Mouse (Mus musculus) G1E-ER4 (cell line): ENCODE results near the gene Hs1bp3. TPM values are rescaled to one million over a fixed set of nuclear protein-coding genes. Genes with fewer than 3 reads are reported as not detected.

Experiments
- GATA1 ChIP-seq: IDR thresholded peaks from one replicate; pipeline ENCODE4 v1.8.0; 2012; ENCODE audit warnings: low read length, inconsistent platforms
- polyA plus RNA-seq: library from polyadenylated mRNA; stranded (reverse); fragments of >175 nt; gene quantifications from 2 replicates; pipeline ENCODE4 v1.2.3, GENCODE M21; 2012

Gene Hs1bp3
- polyA plus RNA-seq, 1 experiment: 12.1 TPM

DNA sequence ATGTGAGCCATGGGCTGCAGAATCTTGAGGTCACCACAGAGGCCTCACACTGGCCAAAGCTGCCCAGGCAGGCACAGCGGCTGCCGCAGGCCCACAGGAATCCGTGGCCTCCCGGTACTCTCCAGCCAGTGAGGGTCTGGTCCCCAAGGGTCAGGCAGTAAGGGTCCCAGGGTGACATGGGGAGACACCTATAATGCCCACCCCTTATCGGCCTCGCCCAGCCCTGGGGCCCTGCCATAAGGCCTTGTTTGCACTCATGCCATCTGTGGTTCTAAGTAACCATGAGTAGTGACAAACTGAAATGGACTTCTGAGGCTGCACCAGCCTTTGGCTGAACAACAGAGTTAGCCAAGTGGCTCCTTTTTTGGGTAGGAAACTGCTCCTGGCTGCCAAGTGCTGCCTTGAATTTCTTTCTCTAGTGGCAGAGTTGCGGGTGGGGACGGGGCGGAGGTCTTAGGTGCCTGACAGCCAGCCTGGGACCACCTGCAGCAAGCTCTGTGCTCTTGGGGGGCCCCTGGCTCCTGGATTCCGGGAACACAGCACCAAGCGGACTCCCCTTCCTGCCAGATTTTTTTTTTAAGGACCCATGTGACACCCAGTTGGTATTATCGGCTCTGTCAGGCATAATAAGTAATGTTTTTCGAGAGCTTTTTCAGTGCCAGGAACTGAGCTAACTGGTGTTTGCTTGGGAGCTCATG, 12.2 kb downstream of the Hs1bp3 start:
- TF ChIP-seq GATA1: no peak

DNA sequence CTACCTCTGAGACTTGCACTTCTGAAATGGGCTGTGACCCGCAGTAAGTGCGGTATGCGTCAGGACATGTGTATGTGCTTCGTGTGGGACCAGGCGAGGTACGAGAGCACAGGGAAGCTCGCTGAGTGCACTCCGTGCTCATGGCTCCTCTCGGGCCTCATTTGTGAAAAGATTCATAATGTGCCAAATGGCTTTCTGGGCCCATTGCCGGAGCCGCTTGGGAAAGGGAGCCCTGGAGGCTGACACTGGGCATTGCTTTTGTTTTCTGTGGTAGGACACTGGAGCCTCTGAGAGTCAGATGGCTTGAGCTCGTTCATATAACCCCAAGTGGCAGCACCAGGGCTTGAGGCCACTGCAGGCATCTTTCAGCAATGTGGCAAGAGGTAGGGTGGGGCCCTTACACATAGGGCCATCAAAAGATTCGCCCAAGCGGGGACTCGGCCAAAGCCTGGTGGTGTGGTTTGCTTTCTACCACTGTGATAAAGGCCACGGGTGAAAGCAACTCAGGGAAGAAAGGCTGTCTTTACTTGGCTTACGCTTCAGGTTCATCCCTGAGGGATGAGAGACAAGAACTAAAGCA, 12.8 kb downstream of the Hs1bp3 start:
- TF ChIP-seq GATA1: no peak

DNA sequence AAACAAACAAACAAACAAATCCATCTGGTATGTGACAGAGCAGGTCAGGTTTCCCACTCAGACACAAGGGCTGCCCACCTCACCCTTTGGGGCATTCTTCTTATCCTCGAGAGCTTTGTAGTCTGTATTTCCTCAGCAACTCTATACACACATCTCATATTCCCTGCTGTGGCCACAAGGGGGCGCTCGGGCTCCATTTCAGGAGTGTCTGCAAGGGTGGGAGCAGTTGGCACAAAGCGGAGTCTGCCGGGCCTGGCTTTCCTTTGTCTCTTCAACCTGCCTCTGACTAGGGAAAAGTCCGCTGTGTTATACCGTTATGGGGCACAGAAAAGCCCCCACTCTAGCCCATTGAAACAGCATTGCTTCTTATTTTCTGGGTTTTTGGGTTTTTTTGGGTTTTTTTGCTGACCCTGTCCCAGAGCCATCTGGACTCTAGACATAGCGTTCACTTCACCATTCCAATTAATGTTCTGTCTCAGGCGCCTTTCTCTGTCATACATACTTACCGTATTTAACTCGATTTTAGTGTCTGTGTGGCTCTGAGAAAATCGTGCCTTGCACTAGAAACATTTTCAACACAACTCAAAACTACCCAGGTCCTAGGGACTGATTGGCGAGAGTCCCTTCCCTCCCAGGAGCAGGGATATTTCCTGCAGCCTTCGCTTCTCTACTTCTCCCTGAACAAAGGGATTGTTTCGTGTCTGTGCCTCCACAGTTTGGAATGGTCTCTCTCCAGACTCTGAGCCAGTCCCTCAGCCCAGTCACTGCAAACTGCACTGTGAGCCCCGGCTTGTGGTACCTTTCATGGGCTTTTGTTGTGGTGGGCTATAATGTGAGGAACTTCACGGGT, 13.8 kb downstream of the Hs1bp3 start:
- TF ChIP-seq GATA1: no peak

DNA sequence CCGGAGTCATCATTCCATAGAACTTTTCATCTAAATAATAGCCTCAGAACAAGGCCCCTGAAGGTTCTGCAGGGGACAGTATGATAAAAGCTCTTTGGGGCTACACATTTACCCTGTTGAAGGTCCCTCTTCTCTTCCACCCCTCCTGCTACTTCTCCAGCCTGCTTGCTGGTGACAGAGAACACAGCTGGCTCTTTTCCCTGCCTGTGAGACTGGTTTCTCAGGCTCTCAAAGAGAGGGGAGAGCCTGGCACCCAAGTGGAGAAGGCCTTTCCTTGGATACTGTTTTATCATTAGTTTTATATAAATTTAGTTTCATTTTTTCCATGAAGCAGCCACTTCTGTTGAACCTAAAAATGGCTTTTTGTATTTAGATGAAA, 14.4 kb downstream of the Hs1bp3 start:
- no peak for TF ChIP-seq GATA1

DNA sequence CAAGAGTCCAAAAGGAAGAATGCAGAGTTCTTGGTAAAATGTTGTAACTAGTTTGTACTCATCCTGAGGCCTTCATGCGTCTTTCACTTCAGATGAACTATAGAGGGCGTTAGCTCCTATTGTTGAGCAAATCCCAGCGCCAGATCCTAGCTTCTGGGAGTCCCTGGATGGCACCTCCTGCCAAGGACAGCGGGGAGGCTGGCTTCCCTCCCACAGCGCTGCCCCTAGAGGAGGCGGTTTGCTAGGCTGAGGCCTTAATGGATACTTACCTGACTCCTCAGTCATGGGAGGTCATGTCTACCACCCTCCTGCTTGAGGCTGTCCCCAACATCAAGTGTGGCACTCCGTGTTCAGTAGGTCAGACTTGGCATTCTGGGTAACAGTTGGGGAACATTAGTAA, 16.0 kb downstream of the Hs1bp3 start:
- no peak for TF ChIP-seq GATA1

DNA sequence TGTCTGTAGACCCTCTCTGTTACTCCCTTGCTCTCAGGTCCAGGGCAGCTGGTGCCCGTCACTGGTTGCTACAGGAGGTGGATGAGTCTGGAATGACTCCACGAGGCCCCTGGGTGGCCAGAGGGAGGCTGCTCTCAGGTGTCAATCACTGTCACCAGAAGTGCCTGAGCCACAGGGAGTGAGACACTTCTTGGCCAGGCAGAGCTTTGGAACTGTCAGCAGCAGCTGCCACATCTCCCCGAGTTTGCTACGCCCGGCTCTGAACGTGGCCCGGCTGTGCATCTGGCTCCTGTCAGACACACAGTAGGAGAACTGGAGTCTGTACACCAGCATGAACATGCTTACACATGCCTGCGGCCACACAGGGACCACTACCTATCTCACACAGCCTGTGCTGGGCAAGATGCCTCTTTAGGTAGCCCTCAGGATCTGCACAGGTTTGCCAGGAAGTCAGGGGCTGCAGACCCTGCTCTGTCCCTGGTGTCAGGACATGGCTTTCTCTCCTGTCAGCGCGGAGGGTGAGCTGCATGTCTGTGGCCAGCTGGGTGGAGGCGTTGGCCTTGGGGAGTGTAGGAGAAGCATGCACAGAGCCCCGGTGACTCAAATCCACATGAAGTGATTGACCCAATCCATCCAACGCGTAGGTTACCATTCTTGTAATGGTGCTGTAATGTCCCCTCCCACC, 18.4 kb downstream of the Hs1bp3 start:
- TF ChIP-seq GATA1: no peak

DNA sequence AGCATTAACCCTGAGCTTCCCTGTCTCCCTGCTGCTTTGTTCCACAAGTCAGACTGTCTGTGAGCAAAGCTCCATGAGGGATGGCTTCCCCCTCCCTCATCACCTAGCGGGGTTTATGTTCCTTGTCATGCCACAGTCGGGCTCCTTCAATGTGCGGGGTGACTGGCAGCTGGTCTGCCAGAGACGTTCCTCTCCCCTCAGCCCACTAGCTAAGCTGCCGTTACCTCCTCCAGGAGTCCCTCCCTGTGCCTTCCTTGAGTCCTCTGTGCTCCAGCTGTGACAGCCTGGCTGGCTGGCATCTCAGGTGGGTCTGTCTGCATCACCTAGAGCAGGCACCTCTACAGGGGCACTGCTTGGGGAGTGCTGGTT, 18.9 kb downstream of the Hs1bp3 start:
- no peak for TF ChIP-seq GATA1

DNA sequence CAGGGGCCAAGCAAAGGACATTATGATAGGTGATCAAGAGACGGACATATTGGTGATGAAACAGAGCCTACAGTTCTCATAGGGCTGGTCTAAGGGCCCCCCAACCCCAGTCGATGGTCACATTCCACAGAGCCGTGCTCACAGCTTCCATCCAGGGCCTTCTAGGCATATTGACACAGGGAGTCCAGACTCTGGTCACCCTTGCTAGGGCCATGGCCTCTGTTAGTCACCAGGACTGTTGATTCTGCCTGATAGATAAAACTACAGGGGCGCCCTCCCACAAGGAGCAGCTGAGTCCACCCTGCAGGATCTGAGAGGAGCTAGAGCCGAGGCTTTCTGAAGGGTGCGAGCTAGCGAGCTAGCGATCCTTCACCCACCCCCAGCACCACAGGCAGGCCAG, 20.4 kb downstream of the Hs1bp3 start:
- no peak for TF ChIP-seq GATA1

DNA sequence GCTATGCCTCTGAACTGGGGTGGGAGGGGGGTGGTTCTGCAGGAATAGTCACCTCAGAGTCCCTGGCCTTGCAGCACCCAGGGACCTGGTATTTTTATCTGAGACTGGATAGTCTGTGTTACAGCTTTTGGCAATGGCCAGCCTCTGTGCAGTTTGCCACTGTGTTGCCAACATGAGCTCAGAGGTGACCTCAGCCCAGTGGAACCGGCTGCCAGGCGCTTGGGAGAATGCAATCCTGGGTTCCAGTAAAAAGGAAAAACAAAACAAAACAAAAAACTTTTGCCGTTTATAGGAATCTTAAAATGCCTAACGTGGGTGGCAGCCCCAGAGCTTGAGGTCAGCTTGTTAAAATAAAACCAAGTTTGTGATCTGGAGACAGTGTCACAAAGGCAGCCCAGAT, 21.0 kb downstream of the Hs1bp3 start:
- no peak for TF ChIP-seq GATA1

DNA sequence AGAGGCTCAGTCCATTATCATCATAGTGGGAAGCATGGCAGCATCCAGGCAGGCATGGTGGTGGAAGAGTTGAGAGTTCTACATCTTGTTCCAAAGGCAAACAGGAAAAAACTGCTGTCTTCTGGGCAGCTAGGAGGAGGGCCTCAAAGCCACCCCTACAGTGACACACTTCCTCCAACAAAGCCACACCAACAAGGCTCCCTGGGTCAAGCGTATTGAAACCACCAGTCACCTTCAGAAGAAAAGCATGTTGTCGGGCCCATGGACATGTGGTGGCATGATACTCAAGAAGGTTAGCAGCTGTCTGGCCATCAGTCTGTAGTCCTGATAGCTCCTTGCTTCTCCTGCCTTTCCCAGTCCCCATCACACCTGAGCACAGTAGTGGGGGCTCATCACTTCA, 22.3 kb downstream of the Hs1bp3 start:
- TF ChIP-seq GATA1: no peak

DNA sequence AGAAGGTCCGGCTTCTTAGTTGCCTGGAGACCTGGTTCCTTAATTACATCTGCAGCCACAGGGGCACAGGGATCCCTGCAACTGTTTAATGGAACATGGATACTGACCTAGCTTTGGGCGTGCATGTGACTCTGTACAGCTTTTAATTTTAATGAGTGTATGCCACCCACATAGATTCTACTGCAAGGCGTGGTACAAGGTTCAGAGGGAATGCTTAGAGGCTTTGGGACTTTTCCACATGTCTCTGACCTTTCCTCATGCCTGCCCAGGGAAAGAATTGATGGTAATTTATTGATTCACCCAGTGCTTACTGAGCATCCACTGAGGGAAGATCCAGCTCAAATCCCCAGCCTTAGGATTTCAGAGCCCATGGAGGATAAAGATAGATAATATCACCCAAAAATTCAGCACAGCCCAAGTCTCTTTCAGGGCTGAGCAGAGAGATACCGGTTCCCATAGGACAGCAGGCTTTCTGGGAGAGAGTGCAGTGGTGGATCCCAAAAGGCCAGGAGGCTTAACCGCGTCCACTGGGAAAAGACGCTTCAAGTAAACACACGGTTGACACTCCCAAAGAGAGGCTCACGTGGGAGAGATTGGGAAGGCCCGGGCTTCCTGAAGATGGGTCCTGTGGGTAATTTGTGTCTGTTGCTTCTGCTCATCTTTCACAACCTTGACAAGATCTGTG, 23.5 kb downstream of the Hs1bp3 start:
- TF ChIP-seq GATA1: no peak

DNA sequence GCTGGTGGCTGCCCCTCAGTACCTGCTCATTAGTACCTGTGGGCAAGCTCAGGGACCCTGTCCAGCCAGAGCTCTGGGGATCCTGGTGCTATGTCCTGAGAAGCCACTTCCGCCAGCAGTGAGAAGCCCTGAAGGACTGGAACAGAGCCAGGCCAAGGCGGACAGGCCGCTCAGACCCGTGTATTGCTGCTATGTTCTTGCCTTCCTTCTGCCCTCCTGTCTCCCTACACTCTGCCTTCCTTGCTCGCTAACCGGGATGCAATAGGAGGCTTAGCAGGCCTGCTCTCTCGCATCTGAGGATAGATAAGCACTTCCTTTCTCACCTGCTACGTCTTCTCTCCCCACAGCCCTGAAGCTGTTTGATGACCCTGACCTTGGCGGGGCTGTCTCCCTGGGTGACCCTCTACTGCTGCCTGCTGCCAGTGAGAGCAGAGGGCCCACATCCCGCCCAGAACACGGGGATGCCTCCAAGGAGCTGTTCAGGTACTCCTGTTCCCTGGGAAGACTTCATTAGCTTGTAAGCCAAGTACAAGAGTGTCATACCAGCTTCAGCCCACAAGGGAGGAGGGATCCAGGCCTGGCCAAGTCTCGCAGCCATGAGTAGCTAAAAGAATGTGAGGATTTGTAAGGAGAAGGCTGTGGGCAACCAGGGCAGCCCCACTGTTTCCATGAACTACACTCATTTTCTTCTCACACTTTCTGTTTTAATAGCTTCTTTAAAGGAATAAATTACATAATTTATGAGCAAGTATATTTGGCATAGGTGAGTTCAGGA, 24.2 kb downstream of the Hs1bp3 start:
- no peak for TF ChIP-seq GATA1

DNA sequence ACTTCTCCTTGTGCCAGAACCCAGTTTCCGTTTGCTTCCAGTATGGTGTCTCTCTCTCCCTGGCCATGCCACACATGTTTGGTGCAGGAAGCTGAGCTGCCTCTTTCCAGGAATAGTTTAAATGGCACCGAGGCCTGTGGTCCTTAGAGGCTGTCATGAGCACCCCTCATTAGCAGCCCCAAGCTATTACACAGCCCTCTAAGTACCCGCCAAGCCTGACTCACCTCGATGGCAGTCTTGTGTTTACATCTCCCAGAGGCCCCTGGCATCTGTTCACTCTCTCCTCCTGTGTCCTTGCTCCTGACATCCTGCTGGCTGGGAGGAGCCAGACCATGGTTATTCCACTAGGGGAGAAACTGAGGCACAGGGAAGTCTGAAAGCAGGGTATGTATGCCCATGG, 25.3 kb downstream of the Hs1bp3 start:
- TF ChIP-seq GATA1: no peak

DNA sequence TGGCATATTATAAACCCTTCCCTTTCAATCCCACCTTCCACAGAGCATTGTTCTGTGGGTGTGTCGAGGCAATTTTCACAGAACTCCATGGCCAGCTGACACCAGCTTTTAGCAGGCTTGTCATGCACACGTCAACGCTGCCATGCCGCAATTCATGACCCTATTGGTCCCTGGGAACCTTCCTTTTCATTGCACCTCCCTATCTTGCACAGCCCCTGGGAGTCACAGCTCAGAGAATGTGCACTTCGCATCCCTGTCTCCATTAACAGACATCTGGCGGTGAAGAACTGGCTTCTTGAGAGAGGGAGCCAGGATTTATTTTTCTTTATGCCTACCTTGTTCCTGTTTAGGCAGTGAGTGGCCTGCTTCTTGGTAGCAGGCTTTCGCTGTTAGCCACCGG, 25.7 kb downstream of the Hs1bp3 start:
- TF ChIP-seq GATA1: no peak

DNA sequence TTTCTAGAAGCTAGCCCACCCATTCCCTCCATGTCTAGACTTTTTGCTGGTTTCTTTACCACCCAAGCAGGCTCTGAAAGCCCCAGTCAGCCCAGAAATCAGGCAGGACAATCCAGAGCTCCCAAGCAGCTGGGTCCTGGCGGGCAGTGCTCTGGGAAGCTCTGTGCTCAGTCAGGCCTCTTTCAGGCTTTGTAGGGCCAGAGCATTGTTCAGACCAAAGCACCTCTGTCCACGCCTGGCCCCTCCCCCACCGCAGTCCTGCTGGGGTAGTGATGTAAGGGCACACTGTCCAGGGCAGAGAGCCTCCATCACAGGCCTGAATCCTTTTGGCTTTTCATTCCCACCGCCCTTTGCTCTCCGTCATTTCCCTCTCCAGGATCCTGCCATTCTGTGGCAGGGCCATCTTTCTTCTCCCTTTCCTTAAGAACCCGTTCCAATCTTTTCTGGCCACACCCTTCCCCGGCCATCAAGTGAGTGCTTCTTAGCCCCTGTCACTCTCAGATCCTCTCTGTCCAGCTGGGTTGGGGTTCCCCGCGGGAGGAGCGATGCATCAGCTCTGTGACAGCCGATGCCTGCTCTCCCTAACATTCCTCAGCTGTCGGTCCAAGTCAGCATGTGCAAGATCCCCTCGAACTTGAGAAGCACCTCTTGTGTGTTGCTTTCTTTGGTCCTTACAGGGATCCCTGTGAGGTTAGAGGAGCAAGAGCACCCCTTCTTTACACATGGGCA, 26.5 kb downstream of the Hs1bp3 start:
- TF ChIP-seq GATA1: no peak
